Mouse (Mus musculus) megakaryocyte-erythroid progenitor cell, adult 5-6 weeks (primary cell): ENCODE measurements around the gene 1700003F12Rik. TPM values are rescaled to one million over a fixed set of nuclear protein-coding genes. Genes with fewer than 3 reads are reported as not detected.

Experiments used
- total RNA-seq, 2 experiments: library from RNA; stranded (forward) in 1 of 2; stranded (reverse) in 1 of 2; fragments of 200-1000, 215-1000 nt in 1 of 2; fragments of >200 nt in 1 of 2; fragmentation: Nextera tagmentation in 1 of 2; gene quantifications; 2 replicates each; pipeline ENCODE4 v1.2.3; 2014 to 2017

The 1700003F12Rik gene
- total RNA-seq, 2 experiments from 2014 or later, result not detected

Other genes starting within 250 kb of the 1700003F12Rik start
- gene Bpifb9b, start 239.9 kb upstream of the 1700003F12Rik start, total RNA-seq (2014; fragmentation: Nextera tagmentation), result not detected in 2 replicates
- not detected in 2 replicates for gene Bpifb9b, start 239.9 kb upstream of the 1700003F12Rik start, total RNA-seq (2017)
- 18.8 and 27.3 TPM in 2 replicates for gene Cdk5rap1, start 174.1 kb upstream of the 1700003F12Rik start, total RNA-seq (2014; fragmentation: Nextera tagmentation)
- gene Cdk5rap1, start 174.1 kb upstream of the 1700003F12Rik start, total RNA-seq (2017), result 22.9 and 27.9 TPM in 2 replicates
- 0.27 and 1.5 TPM in 2 replicates for gene Snta1, start 139.0 kb upstream of the 1700003F12Rik start, total RNA-seq (2014; fragmentation: Nextera tagmentation)
- gene Snta1, start 139.0 kb upstream of the 1700003F12Rik start, total RNA-seq (2017), result 0.76 TPM in 1 of 2 replicates, not detected in the other
- 17.0 and 20.8 TPM in 2 replicates for gene Cbfa2t2, start 110.6 kb upstream of the 1700003F12Rik start, total RNA-seq (2014; fragmentation: Nextera tagmentation)
- gene Cbfa2t2, start 110.6 kb upstream of the 1700003F12Rik start, total RNA-seq (2017), result 10.4 and 18.8 TPM in 2 replicates
- not detected in 2 replicates for gene Actl10, start 4.7 kb downstream of the 1700003F12Rik start, total RNA-seq (2014; fragmentation: Nextera tagmentation)
- gene Actl10, start 4.7 kb downstream of the 1700003F12Rik start, total RNA-seq (2017), result not detected in 2 replicates
- gene Necab3, start 11.8 kb downstream of the 1700003F12Rik start, total RNA-seq (2014; fragmentation: Nextera tagmentation), result 3.1 and 6.1 TPM in 2 replicates
- 0.09 and 1.8 TPM in 2 replicates for gene Necab3, start 11.8 kb downstream of the 1700003F12Rik start, total RNA-seq (2017)
- gene E2f1, start 22.8 kb downstream of the 1700003F12Rik start, total RNA-seq (2014; fragmentation: Nextera tagmentation), result 25.3 and 26.1 TPM in 2 replicates
- gene E2f1, start 22.8 kb downstream of the 1700003F12Rik start, total RNA-seq (2017), result 7.0 and 7.8 TPM in 2 replicates
- gene Pxmp4, start 56.6 kb downstream of the 1700003F12Rik start, total RNA-seq (2014; fragmentation: Nextera tagmentation), result 17.3 and 18.1 TPM in 2 replicates
- 9.1 and 12.4 TPM in 2 replicates for gene Pxmp4, start 56.6 kb downstream of the 1700003F12Rik start, total RNA-seq (2017)
- gene Zfp341, start 66.2 kb downstream of the 1700003F12Rik start, total RNA-seq (2014; fragmentation: Nextera tagmentation), result 5.1 and 7.1 TPM in 2 replicates
- gene Zfp341, start 66.2 kb downstream of the 1700003F12Rik start, total RNA-seq (2017), result 0.30 and 1.1 TPM in 2 replicates
- gene 4930519P11Rik, start 66.4 kb downstream of the 1700003F12Rik start, total RNA-seq (2014; fragmentation: Nextera tagmentation), result not detected in 2 replicates
- gene 4930519P11Rik, start 66.4 kb downstream of the 1700003F12Rik start, total RNA-seq (2017), result not detected in 2 replicates
- gene Chmp4b, start 104.6 kb downstream of the 1700003F12Rik start, total RNA-seq (2014; fragmentation: Nextera tagmentation), result 79.5 and 118 TPM in 2 replicates
- 95.1 and 99.0 TPM in 2 replicates for gene Chmp4b, start 104.6 kb downstream of the 1700003F12Rik start, total RNA-seq (2017)
- gene Gm14214, start 222.9 kb downstream of the 1700003F12Rik start, total RNA-seq (2014; fragmentation: Nextera tagmentation), result not detected in 2 replicates
- gene Gm14214, start 222.9 kb downstream of the 1700003F12Rik start, total RNA-seq (2017), result not detected in 2 replicates
- 153 and 167 TPM in 2 replicates for gene Raly, start 244.0 kb downstream of the 1700003F12Rik start, total RNA-seq (2014; fragmentation: Nextera tagmentation)
- gene Raly, start 244.0 kb downstream of the 1700003F12Rik start, total RNA-seq (2017), result 152 and 190 TPM in 2 replicates
- gene a, start 244.3 kb downstream of the 1700003F12Rik start, total RNA-seq (2014; fragmentation: Nextera tagmentation), result not detected in 2 replicates
- not detected in 2 replicates for gene a, start 244.3 kb downstream of the 1700003F12Rik start, total RNA-seq (2017)